Mouse (Mus musculus): ENCODE measurements around the gene Hoxc11. TPM values are rescaled to one million over a fixed set of nuclear protein-coding genes. Genes with fewer than 3 reads are reported as not detected.

Gene Hoxc11
- polyA plus RNA-seq, 1 experiment, result 34.6 TPM

GRCm38 (mm10) chr15:102987124-102987833 lies 33.1 kb downstream of the Hoxc11 start:
- H3K27me3 ChIP-seq (ENCODE audit: control insufficient read depth, insufficient read depth, insufficient read length), result no peaks in the 10 kb centered on the region

GRCm38 (mm10) chr15:102988078-102988477 lies 33.9 kb downstream of the Hoxc11 start:
- H3K79me3 ChIP-seq (ENCODE audit: low read depth), result peaks cover 11% of the 10 kb centered on the region
- TF ChIP-seq CEBPB (IDR thresholded peaks at IDR 0.05; ENCODE audit: low read depth), result no peak
- no peak for TF ChIP-seq USF1 (IDR thresholded peaks at IDR 0.05; ENCODE audit: low read depth)
- TF ChIP-seq MYOG (IDR thresholded peaks at IDR 0.05; ENCODE audit: control insufficient read depth, extremely low read depth, insufficient read length), result no peak
- no peak for TF ChIP-seq MAX (IDR thresholded peaks at IDR 0.05)
- TF ChIP-seq CTCF (IDR thresholded peaks at IDR 0.05; ENCODE audit: control insufficient read depth, insufficient read depth, insufficient read length), result no peak
- TF ChIP-seq FOSL1 (IDR thresholded peaks at IDR 0.05; ENCODE audit: insufficient read depth, low read length, poor library complexity, severe bottlenecking), result no peak
- TF ChIP-seq MYOD1 (IDR thresholded peaks at IDR 0.05; ENCODE audit: control insufficient read depth, insufficient read length, low read depth), result no peak
- peaks cover 62% of the 10 kb centered on the region for H3K79me2 ChIP-seq (ENCODE audit: control insufficient read depth, insufficient read depth)
- no peaks in the 10 kb centered on the region for H3K27me3 ChIP-seq (ENCODE audit: control insufficient read depth, insufficient read depth, insufficient read length)
- no peak overlapping the region for H3K4me3 ChIP-seq (ENCODE audit: insufficient read depth, poor library complexity, severe bottlenecking)
- no peak overlapping the region for H3ac ChIP-seq (ENCODE audit: control insufficient read depth, insufficient read length, low read depth)
- H3K36me3 ChIP-seq (ENCODE audit: control insufficient read depth, insufficient read depth), result peaks cover 27% of the 10 kb centered on the region

More at GRCm38 (mm10) chr15:102987124-102987833, 33.1 kb downstream of the Hoxc11 start:
- H3K79me3 ChIP-seq (ENCODE audit: low read depth), result peaks cover 18% of the 10 kb centered on the region
- H3ac ChIP-seq (ENCODE audit: control insufficient read depth, insufficient read length, low read depth), result no peak overlapping the region
- H3K79me2 ChIP-seq (ENCODE audit: control insufficient read depth, insufficient read depth), result peaks cover 70% of the 10 kb centered on the region
- TF ChIP-seq USF1 (IDR thresholded peaks at IDR 0.05; ENCODE audit: low read depth), result no peak
- peak; percentile 94 for TF ChIP-seq CTCF (IDR thresholded peaks at IDR 0.05; ENCODE audit: control insufficient read depth, insufficient read depth, insufficient read length)
- TF ChIP-seq MAX (IDR thresholded peaks at IDR 0.05), result peak; percentile 42
- no peak for TF ChIP-seq FOSL1 (IDR thresholded peaks at IDR 0.05; ENCODE audit: insufficient read depth, low read length, poor library complexity, severe bottlenecking)
- no peak for TF ChIP-seq MYOG (IDR thresholded peaks at IDR 0.05; ENCODE audit: control insufficient read depth, extremely low read depth, insufficient read length)
- TF ChIP-seq MYOD1 (IDR thresholded peaks at IDR 0.05; ENCODE audit: control insufficient read depth, insufficient read length, low read depth), result no peak
- TF ChIP-seq CEBPB (IDR thresholded peaks at IDR 0.05; ENCODE audit: low read depth), result no peak
- no peak overlapping the region for H3K4me3 ChIP-seq (ENCODE audit: insufficient read depth, poor library complexity, severe bottlenecking)
- H3K36me3 ChIP-seq (ENCODE audit: control insufficient read depth, insufficient read depth), result peaks cover 27% of the 10 kb centered on the region

GRCm38 (mm10) chr15:102990461-102991397 lies 36.5 kb downstream of the Hoxc11 start, which contains the start of gene Hoxc8:
Gene Hoxc8 (plus strand): TSS chr15:102990607.
- Histone ChIP-seq H3K4me3 (ENCODE audit: insufficient read depth, poor library complexity, severe bottlenecking) (no peak within 1 kb of the TSS), H3K79me2 (ENCODE audit: control insufficient read depth, insufficient read depth) (peaks cover 50% of the 10 kb centered on the region), H3ac (ENCODE audit: control insufficient read depth, insufficient read length, low read depth) (no peak within 1 kb of the TSS), H3K27me3 (ENCODE audit: control insufficient read depth, insufficient read depth, insufficient read length) (no peaks in the 10 kb centered on the region), H3K36me3 (ENCODE audit: control insufficient read depth, insufficient read depth) (peaks cover 8% of the 10 kb centered on the region), H3K79me3 (ENCODE audit: low read depth) (peaks cover 7% of the 10 kb centered on the region)
- TF ChIP-seq MYOD1 (IDR thresholded peaks at IDR 0.05; ENCODE audit: control insufficient read depth, insufficient read length, low read depth) (no peak), MYOG (IDR thresholded peaks at IDR 0.05; ENCODE audit: control insufficient read depth, extremely low read depth, insufficient read length) (no peak), USF1 (IDR thresholded peaks at IDR 0.05; ENCODE audit: low read depth) (no peak), MAX (IDR thresholded peaks at IDR 0.05) (no peak), FOSL1 (IDR thresholded peaks at IDR 0.05; ENCODE audit: insufficient read depth, low read length, poor library complexity, severe bottlenecking) (no peak), CEBPB (IDR thresholded peaks at IDR 0.05; ENCODE audit: low read depth) (no peak), CTCF (IDR thresholded peaks at IDR 0.05; ENCODE audit: control insufficient read depth, insufficient read depth, insufficient read length) (no peak)

- no peak for TF ChIP-seq MYOD1 (IDR thresholded peaks at IDR 0.05; ENCODE audit: control insufficient read depth, insufficient read length, low read depth)
- no peak for TF ChIP-seq MYOG (IDR thresholded peaks at IDR 0.05; ENCODE audit: control insufficient read depth, extremely low read depth, insufficient read length)
- TF ChIP-seq CTCF (IDR thresholded peaks at IDR 0.05; ENCODE audit: control insufficient read depth, insufficient read depth, insufficient read length), result no peak
- TF ChIP-seq FOSL1 (IDR thresholded peaks at IDR 0.05; ENCODE audit: insufficient read depth, low read length, poor library complexity, severe bottlenecking), result no peak
- TF ChIP-seq CEBPB (IDR thresholded peaks at IDR 0.05; ENCODE audit: low read depth), result no peak
- no peak for TF ChIP-seq MAX (IDR thresholded peaks at IDR 0.05)
- TF ChIP-seq USF1 (IDR thresholded peaks at IDR 0.05; ENCODE audit: low read depth), result no peak
- Histone ChIP-seq H3K36me3 (ENCODE audit: control insufficient read depth, insufficient read depth) (peaks cover 7% of the 10 kb centered on the region), H3K79me3 (ENCODE audit: low read depth) (peaks cover 7% of the 10 kb centered on the region), H3K4me3 (ENCODE audit: insufficient read depth, poor library complexity, severe bottlenecking) (no peak overlapping the region), H3ac (ENCODE audit: control insufficient read depth, insufficient read length, low read depth) (no peak overlapping the region), H3K27me3 (ENCODE audit: control insufficient read depth, insufficient read depth, insufficient read length) (no peaks in the 10 kb centered on the region), H3K79me2 (ENCODE audit: control insufficient read depth, insufficient read depth) (peaks cover 56% of the 10 kb centered on the region)
These were observed 37.6 kb downstream of the Hoxc11 start for GRCm38 (mm10) chr15:102991782-102992181.

GRCm38 (mm10) chr15:102992206-102992605 lies 38.0 kb downstream of the Hoxc11 start:
- TF ChIP-seq CTCF (IDR thresholded peaks at IDR 0.05; ENCODE audit: control insufficient read depth, insufficient read depth, insufficient read length) (no peak), MYOG (IDR thresholded peaks at IDR 0.05; ENCODE audit: control insufficient read depth, extremely low read depth, insufficient read length) (no peak), FOSL1 (IDR thresholded peaks at IDR 0.05; ENCODE audit: insufficient read depth, low read length, poor library complexity, severe bottlenecking) (no peak), USF1 (IDR thresholded peaks at IDR 0.05; ENCODE audit: low read depth) (no peak), MAX (IDR thresholded peaks at IDR 0.05) (no peak), CEBPB (IDR thresholded peaks at IDR 0.05; ENCODE audit: low read depth) (no peak), MYOD1 (IDR thresholded peaks at IDR 0.05; ENCODE audit: control insufficient read depth, insufficient read length, low read depth) (no peak)
- no peak overlapping the region for H3K4me3 ChIP-seq (ENCODE audit: insufficient read depth, poor library complexity, severe bottlenecking)
- peaks cover 7% of the 10 kb centered on the region for H3K79me3 ChIP-seq (ENCODE audit: low read depth)
- H3K27me3 ChIP-seq (ENCODE audit: control insufficient read depth, insufficient read depth, insufficient read length), result no peaks in the 10 kb centered on the region
- H3K79me2 ChIP-seq (ENCODE audit: control insufficient read depth, insufficient read depth), result peaks cover 59% of the 10 kb centered on the region
- H3ac ChIP-seq (ENCODE audit: control insufficient read depth, insufficient read length, low read depth), result no peak overlapping the region
- H3K36me3 ChIP-seq (ENCODE audit: control insufficient read depth, insufficient read depth), result peaks cover 7% of the 10 kb centered on the region
